Mouse (Mus musculus): Measurements from ENCODE around the gene Eml5. TPM values are rescaled to one million over a fixed set of nuclear protein-coding genes. Genes with fewer than 3 reads are reported as not detected.

The Eml5 gene
- polyA plus RNA-seq, 1 experiment from 2014 or later: 1.4 TPM

DNA sequence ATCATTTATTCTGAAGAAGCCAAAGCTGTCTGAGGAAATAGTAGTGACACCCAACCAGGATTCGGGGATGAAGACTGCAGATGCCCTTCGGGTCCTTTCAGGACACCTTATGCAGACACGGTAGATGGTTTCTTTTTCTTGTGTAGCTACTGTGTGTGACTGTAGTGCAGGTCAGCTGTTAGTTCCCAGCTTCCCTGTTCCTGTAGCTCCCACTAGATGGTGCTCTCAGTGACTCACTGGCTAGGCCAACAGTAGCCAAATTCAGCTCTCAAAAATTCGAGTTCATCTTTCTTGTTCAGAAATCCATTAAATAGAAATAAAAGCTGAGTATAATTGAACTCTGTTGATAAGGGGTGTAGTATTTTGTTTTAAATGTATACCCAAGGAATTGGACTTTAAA, 122.1 kb downstream of the Eml5 start:
- H3K9ac ChIP-seq (replicated peaks; ENCODE audit: low read depth): no peak overlapping the region
- TF ChIP-seq EP300 (IDR thresholded peaks at IDR 0.05) (no peak), CTCF (IDR thresholded peaks at IDR 0.05) (peak; percentile 62)
- no peak overlapping the region for H3K4me2 ChIP-seq (replicated peaks; ENCODE audit: low read depth, low read length)
- DNase-seq (ENCODE audit: low spot score) (peak; percentile 19), ATAC-seq (no peak)
- no peak overlapping the region for H3K27ac ChIP-seq (ENCODE audit: low read length)
- 81% methylated on average over 4 of the region's 4 CpGs for WGBS
- H3K4me1 ChIP-seq (ENCODE audit: insufficient read depth, low read depth, low read length): no peaks in the 10 kb centered on the region
- no peaks in the 10 kb centered on the region for H3K9me3 ChIP-seq (ENCODE audit: low read length)
- H3K36me3 ChIP-seq (ENCODE audit: insufficient read depth, low read length): peaks cover 28% of the 10 kb centered on the region
- H3K4me3 ChIP-seq (ENCODE audit: low read depth, low read length): no peak overlapping the region
- H3K27me3 ChIP-seq (replicated peaks; ENCODE audit: insufficient read depth, low read length): no peaks in the 10 kb centered on the region

DNA sequence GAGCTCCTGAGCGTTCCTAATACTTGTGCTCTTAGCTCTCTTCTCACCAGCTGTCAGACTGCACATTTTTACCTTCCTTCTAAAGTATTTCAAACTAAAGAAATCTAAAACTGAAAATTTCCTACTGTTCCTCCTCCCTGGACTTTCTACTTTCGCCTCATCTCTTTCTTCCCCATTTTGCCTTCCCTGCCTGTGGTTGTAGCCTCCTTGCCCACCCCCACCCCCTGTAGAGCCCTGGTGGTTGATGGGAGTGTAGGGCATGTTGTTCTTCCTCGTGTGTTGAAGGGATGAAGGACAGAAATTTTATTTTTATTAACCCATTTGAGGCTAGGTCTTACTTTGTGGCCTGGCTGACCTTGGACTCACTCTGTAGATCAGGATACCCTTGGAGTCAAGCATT, 123.8 kb downstream of the Eml5 start:
- no peak overlapping the region for H3K4me3 ChIP-seq (ENCODE audit: low read depth, low read length)
- H3K36me3 ChIP-seq (ENCODE audit: insufficient read depth, low read length): peaks cover 29% of the 10 kb centered on the region
- WGBS: 75% methylated on average over 3 of the region's 3 CpGs
- no peak for ATAC-seq
- H3K4me2 ChIP-seq (replicated peaks; ENCODE audit: low read depth, low read length): no peak overlapping the region
- H3K9ac ChIP-seq (replicated peaks; ENCODE audit: low read depth): no peak overlapping the region
- H3K9me3 ChIP-seq (ENCODE audit: low read length): no peaks in the 10 kb centered on the region
- no peak for TF ChIP-seq EP300 (IDR thresholded peaks at IDR 0.05)
- no peak for TF ChIP-seq CTCF (IDR thresholded peaks at IDR 0.05)
- DNase-seq (ENCODE audit: low spot score): no peak
- no peak overlapping the region for H3K27ac ChIP-seq (ENCODE audit: low read length)
- H3K27me3 ChIP-seq (replicated peaks; ENCODE audit: insufficient read depth, low read length): no peaks in the 10 kb centered on the region
- no peaks in the 10 kb centered on the region for H3K4me1 ChIP-seq (ENCODE audit: insufficient read depth, low read depth, low read length)

DNA sequence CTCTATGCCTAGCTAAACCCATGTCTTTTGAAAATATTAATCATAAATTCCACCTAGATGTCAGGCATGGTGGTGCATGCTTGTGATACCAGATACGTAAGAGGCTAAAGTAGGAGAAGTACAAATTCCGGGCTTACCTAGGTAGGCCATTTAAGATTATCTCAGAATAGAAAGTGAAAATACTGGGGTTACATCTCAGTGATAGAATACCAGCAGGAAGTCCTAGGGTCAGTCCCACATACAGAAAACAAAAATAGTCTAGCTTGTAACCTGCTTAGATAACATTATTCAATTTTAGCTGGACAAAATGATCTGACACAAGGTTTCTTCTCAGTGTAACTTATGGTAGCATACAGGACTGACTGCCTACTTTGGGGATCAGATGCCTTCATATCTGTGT, 135.0 kb downstream of the Eml5 start:
- Histone ChIP-seq H3K27me3 (replicated peaks; ENCODE audit: insufficient read depth, low read length) (no peaks in the 10 kb centered on the region), H3K9ac (replicated peaks; ENCODE audit: low read depth) (no peak overlapping the region), H3K4me1 (ENCODE audit: insufficient read depth, low read depth, low read length) (no peaks in the 10 kb centered on the region), H3K4me2 (replicated peaks; ENCODE audit: low read depth, low read length) (no peak overlapping the region), H3K4me3 (ENCODE audit: low read depth, low read length) (no peak overlapping the region), H3K36me3 (ENCODE audit: insufficient read depth, low read length) (peaks cover 28% of the 10 kb centered on the region; the same call in 1 of the 2 replicates), H3K9me3 (ENCODE audit: low read length) (no peaks in the 10 kb centered on the region), H3K27ac (ENCODE audit: low read length) (no peak overlapping the region)
- DNase-seq (ENCODE audit: low spot score) (no peak), ATAC-seq (no peak)
- TF ChIP-seq CTCF (IDR thresholded peaks at IDR 0.05) (no peak), EP300 (IDR thresholded peaks at IDR 0.05) (no peak)
- WGBS: 95% methylated on average over 2 of the region's 2 CpGs

DNA sequence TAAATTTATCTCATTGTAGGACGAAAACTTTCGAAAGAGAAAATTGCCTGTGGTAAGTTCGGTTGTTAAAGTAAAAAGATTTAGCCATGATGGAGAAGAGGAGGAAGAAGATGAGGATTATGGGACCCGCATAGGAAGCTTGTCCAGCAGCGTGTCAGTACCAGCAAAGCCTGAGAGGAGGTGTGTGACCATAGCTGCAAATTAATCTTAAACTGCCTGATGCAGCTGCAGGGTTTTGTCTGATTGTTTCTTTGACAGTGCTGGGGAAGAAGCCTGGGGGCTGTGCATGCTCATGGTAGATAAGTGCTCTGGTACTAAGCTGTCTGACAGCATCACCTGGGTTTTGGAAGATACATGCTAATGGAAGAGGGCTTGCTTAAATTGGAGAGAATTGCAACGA, 141.6 kb downstream of the Eml5 start:
- Histone ChIP-seq H3K27ac (ENCODE audit: low read length) (no peak overlapping the region), H3K36me3 (ENCODE audit: insufficient read depth, low read length) (peaks cover 24% of the 10 kb centered on the region), H3K4me2 (replicated peaks; ENCODE audit: low read depth, low read length) (no peak overlapping the region), H3K27me3 (replicated peaks; ENCODE audit: insufficient read depth, low read length) (no peaks in the 10 kb centered on the region), H3K4me1 (ENCODE audit: insufficient read depth, low read depth, low read length) (no peaks in the 10 kb centered on the region), H3K9ac (replicated peaks; ENCODE audit: low read depth) (no peak overlapping the region), H3K4me3 (ENCODE audit: low read depth, low read length) (no peak overlapping the region), H3K9me3 (ENCODE audit: low read length) (no peaks in the 10 kb centered on the region)
- no peak for ATAC-seq
- WGBS: 89% methylated on average over 6 of the region's 6 CpGs
- no peak for DNase-seq (ENCODE audit: low spot score)
- no peak for TF ChIP-seq CTCF (IDR thresholded peaks at IDR 0.05)
- TF ChIP-seq EP300 (IDR thresholded peaks at IDR 0.05): no peak

DNA sequence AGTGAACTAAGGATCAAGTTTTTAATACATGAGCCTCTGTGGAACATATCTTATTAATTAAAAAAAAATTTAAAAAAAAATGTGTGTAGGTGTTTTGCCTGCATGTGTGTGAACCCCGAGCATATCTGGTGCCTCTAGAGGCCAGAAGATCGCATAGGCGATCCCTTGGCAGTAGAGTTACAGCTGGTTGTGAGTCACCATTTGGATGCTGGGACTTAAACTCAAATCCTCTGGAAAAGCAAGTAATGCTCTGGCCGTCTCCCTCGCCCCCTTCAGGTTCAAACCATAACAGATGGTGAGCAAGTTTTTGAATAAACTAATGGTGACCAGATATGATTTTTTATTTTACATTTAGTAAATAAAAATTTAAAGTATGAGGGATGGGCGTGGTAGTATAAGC, 143.6 kb downstream of the Eml5 start:
- H3K27ac ChIP-seq (ENCODE audit: low read length): no peak overlapping the region

DNA sequence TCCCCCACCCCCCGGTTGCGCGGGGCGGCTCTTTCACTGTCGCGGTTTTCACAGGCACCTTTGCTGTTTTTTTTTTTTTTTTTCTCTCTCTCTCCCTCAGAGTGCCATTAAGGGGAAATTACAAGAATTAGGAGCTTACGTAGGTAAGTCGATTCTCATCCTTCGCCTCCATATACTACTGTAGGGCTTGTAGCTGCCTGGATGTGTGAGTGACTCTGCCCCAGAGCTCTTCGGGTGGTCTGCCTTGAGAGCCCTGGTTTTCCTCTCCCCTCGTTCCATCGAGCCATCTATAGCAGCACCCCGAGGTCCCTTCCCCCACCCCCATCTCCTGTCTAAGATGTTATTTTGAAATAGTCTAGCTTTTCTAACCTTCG, 153.9 kb downstream of the Eml5 start:
- Histone ChIP-seq H3K9ac (replicated peaks; ENCODE audit: low read depth) (peak overlapping the region; percentile 76), H3K9me3 (ENCODE audit: low read length) (no peaks in the 10 kb centered on the region), H3K4me3 (ENCODE audit: low read depth, low read length) (peak overlapping the region; percentile 96), H3K36me3 (ENCODE audit: insufficient read depth, low read length) (no peaks in the 10 kb centered on the region), H3K4me1 (ENCODE audit: insufficient read depth, low read depth, low read length) (no peaks in the 10 kb centered on the region), H3K4me2 (replicated peaks; ENCODE audit: low read depth, low read length) (peak overlapping the region; percentile 72), H3K27me3 (replicated peaks; ENCODE audit: insufficient read depth, low read length) (no peaks in the 10 kb centered on the region), H3K27ac (ENCODE audit: low read length) (peak overlapping the region; percentile 88)
- no peak for ATAC-seq
- peak; percentile 23 for DNase-seq (ENCODE audit: low spot score)
- TF ChIP-seq EP300 (IDR thresholded peaks at IDR 0.05) (no peak), CTCF (IDR thresholded peaks at IDR 0.05) (no peak)
- 1% methylated on average over 12 of the region's 14 CpGs for WGBS

More for the DNA sequence above, 143.6 kb downstream of the Eml5 start:
- Histone ChIP-seq H3K27me3 (replicated peaks; ENCODE audit: insufficient read depth, low read length) (no peaks in the 10 kb centered on the region), H3K4me3 (ENCODE audit: low read depth, low read length) (no peak overlapping the region), H3K4me1 (ENCODE audit: insufficient read depth, low read depth, low read length) (no peaks in the 10 kb centered on the region), H3K4me2 (replicated peaks; ENCODE audit: low read depth, low read length) (no peak overlapping the region), H3K9ac (replicated peaks; ENCODE audit: low read depth) (no peak overlapping the region), H3K9me3 (ENCODE audit: low read length) (no peaks in the 10 kb centered on the region), H3K36me3 (ENCODE audit: insufficient read depth, low read length) (peaks cover 18% of the 10 kb centered on the region)
- TF ChIP-seq CTCF (IDR thresholded peaks at IDR 0.05) (peak; percentile 45), EP300 (IDR thresholded peaks at IDR 0.05) (no peak)
- 85% methylated on average over 6 of the region's 6 CpGs for WGBS
- DNase-seq (ENCODE audit: low spot score): peak; percentile 20
- ATAC-seq: no peak

Data from lung, postnatal 0 days (tissue).